Mouse (Mus musculus): Measurements from ENCODE around the gene Sirt4.
"Not testable (repeated sequence)": the region's sequence is repeated elsewhere in the genome, so short reads cannot be mapped to it uniquely, and the experiment has no call there.

The Sirt4 gene

GRCm38 (mm10) chr5:115483947-115484920, at the start of gene Sirt4:
TSS of gene Sirt4 (minus strand) at chr5:115484725.
- DNase-seq = peak; percentile 94

DNA sequence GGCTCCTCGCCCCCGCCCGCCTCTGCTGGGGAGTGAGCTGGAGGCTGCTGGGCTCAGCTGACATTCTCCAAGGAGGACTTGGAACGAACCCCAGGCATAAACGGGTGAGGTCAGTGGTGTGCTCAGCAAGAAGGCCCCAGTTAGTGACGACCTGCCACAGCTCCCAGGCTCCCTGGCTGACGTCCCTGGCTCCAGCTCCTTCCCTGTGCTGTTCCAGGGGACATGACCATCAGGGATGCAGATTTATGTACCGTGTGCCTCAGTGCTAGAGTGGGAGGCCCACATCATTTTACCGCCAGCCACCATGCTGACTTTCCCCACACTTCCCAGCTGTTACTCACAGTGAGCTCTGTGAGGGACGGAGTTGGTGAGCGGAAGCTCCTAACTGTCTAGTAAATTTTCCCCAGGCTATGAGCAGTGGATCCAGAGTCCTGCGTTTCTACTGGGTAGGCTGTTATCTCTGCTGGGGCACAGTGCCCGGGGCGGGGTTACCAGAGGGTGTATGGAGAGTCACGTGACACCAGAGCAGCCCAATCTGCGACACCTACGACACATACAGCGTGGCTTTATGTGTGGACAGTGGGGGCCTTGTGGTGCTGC, 47.2 kb upstream of the Sirt4 start:
- DNase-seq = peak; percentile 91

GRCm38 (mm10) chr5:115530447-115530809, 45.9 kb upstream of the Sirt4 start:
- peak; percentile 97 for DNase-seq

GRCm38 (mm10) chr5:115529742-115530446, 45.4 kb upstream of the Sirt4 start:
- peak; percentile 76 for DNase-seq

GRCm38 (mm10) chr5:115529364-115529741, 44.8 kb upstream of the Sirt4 start:
- peak; percentile 70 for DNase-seq

DNA sequence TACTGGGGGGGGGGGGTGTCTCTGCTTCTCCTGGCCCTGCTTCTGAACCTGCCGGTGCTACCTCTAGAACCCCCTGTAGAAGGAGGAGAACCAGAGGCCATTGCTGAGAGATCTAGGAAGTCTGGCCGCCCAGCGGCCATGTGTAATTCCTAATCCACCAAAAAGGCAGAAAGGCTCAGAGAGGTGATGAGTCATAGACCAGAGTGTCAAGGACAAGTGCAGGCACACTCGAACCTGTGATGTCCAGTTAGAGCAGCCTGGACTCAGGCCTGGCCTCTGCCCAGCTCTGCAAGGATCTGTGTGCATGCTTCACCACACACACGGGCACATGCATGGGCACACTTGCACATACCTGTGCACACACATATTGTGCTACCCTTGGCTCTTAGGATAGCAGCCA, 43.6 kb upstream of the Sirt4 start:
- DNase-seq = no peak

DNA sequence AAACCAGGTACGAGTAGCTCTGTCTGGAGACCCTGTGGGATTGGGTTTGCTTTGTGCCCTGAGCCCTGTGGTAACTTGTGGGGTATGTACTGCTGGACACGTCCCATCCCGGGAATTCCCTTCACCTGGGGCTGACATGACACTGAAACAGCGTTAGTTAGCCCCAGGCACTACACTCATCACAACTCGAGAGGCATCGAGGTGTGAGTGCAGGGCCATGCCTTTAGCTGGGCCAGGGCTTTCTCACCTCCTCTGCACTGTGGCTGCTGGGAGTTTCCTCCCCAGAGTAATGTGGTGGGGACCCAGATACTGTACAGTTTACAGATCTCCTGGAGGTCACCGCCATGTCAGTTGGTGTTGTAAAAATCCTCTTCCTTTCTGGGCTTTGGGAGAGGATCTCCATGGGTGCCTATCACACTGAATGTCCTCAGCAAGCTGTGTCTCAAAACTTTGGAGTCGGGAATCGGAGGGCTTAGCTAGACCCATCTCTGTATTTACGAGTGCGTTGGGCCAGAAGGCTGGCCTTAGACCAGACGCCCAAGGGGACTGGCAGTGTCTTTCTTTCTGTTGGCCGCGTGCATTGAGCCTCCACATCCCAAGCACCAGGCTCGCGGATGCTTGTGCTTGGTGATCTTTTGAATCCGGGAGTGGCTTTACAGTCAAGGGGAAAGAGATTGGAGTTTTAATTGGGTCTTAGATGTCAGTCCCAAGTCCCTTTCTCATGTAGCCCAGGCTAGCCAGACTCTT, 42.1 kb upstream of the Sirt4 start:
- no peak for DNase-seq

GRCm38 (mm10) chr5:115525943-115526342, 41.4 kb upstream of the Sirt4 start:
- peak; percentile 60 for DNase-seq

- DNase-seq = no peak
These were observed 40.9 kb upstream of the Sirt4 start for GRCm38 (mm10) chr5:115525416-115525815.

DNA sequence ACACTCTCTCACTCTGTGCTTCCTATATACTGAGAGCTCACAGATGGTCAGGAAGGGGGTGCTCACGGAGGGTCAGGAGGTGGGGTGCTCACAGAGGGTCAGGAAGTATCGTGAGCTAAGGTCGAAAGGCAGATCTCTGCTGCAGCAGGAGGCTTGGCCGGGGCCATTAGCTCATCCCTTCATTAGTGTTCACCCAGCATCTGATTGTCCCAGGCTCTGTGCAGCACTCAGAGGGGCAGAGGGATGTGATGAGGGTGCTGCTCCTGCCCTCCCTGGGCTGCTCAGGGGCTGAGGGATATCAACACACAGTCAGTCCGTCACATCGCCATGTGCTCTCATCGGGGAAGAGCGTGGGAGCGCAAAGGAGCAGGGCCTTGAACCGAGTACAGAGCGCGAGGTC, 39.9 kb upstream of the Sirt4 start:
- no peak for DNase-seq

- DNase-seq = no peak
These were observed 39.4 kb upstream of the Sirt4 start for GRCm38 (mm10) chr5:115523971-115524370.

GRCm38 (mm10) chr5:115522981-115523499, 38.5 kb upstream of the Sirt4 start:
- no peak for DNase-seq

GRCm38 (mm10) chr5:115522531-115522930, 38.0 kb upstream of the Sirt4 start:
- DNase-seq = no peak

DNA sequence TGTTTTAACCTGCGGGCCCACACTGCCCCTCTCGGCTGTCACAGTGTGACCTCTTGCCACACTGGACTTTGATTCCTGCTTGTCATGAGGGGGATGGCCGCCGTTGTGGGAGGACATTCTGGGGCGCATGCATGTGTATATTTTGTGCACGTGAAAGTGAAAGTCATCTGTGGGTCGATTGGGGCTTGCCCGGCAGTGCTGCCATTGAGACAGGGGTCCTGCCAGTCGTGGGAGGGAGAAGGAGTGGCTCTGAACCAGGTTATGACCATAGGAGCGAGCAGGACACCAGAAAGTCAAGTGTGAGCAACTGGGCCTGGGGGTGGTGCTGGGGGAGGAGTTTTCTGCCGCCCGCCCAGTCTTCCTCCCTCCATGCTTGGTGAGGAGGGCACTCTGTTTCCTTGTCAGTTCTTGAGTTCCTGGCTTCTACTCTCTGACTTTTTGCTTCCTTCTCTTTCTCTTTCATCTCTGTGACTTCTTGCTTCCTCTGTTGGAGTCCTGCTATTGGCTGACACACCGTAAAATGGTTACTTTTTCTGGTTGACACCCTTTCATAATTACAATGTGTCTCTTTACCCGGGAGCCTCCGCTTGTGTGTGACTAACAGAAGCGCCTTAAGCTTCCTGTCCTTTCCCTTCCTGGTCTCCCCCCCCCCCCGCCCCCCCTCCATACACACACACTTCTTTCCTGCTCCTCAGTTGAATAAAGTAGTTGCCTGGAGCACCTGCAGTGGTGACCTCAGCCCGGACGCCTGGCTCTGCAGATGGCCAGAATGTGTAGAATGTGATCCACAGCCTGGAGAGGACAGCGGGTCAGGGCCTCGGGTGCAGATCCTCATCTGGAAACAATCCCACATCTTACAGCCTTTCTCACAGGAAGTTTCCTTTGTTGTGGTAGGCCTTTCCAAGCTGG, 37.3 kb upstream of the Sirt4 start:
- DNase-seq = no peak

GRCm38 (mm10) chr5:115520325-115520869, 35.9 kb upstream of the Sirt4 start:
- DNase-seq = peak; percentile 60

DNA sequence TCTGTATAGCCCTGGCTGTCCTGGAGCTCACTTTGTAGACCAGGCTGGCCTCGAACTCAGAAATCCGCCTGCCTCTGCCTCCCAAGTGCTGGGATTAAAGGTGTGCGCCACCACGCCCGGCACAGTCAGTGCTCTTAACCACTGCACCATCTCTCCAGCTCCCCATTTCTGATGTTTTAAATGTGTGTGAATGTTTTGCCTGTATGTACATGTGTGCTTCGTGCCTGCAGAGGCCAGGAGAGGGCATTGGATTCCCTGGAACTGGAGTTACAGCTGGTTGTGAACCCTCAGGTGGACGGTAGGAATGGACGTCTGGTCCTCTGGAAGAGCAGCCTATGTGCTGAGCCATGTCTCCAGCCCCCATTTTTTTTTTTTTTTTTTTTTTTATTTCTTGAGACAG, 33.7 kb upstream of the Sirt4 start:
- DNase-seq = not testable (repeated sequence)

DNA sequence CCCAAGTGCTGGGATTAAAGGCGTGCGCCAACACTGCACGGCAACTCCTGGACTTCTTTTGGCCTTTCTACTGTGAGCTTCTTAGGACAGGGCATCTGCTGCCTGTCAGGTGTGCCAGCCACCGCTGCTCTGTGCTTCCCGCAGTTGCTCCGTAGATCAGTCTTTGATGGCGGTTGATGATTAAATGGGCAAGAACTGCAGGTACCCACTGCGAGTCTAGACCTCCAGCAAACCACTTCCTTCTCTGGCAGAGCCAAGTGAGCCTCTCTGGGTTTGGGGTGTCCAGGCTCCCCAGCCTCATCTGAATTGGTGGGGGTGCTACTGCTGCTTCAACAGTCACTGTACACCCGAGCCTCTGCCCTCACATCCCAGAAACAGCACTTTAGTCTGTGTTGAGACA, 33.0 kb upstream of the Sirt4 start:
- no peak for DNase-seq

- DNase-seq = no peak
These were observed 32.4 kb upstream of the Sirt4 start for GRCm38 (mm10) chr5:115516908-115517307.

DNA sequence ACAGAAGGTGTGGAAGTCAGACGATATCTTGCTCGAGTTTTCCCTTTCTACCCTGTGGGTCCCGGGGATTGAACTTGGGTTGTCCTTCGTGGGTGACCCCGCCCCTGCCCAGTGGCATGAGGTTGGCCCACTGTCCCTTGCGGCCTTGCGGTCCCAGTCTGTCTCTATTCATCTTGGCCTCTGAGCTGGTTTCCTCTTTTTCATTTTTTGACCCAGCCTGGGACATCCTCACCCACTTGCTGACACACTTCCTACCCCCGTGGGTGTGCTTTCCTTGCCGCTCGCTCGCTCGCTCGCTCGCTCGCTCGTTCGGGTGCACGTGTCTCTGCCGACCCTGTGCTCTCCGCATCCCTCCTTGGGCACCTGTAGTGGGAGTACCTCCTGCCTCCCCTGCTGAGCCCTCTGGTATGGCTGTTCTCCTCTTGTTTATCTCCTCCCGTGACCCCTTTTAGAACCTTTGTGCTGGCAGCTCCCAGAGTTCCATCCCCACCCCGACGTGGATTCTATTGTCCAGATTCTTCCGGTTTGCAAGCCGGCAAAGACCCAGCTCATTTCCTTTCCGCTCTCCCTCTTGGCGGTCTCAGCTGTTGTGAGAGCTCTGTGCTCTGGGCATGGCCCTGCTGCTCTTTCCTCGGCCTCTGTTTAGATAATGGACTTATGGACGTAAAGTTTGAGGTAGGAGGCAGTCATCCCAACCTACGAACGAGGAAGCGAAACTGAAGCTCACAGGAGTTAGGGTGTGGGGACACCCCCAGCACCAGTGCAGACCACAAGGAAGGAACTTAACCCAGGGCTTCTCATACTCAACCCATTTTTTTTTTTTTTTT, 31.8 kb upstream of the Sirt4 start:
- DNase-seq = no peak

DNA sequence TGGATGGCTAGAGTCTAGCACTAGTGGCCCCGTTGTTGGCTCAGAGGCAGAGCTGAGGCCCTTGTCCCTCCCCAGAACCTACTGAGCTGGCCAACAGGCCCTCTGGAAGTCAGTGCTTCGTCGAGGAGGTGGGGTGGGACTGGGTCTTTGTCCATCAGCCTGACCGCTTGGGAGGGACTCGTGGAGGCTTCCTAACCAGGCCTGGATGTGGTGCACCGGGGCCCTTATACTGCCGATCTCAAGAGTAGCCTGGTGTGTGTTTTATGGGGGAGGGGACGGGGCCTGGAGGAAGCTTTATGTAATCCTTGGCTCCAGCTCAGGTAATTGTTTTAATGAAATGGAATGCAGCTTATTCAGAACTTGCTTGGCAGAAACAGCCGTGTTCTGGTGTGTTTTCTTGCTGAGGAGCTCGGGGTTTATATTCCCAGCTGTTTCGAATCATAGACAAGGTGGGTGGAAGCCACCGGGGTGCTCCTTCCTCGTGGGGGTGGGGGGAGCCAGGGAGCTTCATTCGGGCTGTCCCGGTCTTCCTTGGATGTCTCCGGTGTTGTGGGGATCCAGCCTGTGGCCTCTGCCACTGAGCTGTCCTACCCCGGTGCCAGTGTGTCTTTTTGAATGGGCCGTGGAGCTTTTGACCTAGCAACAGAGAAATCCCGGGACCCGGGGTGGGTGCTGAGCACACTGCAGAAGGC, 30.5 kb upstream of the Sirt4 start:
- DNase-seq = peak; percentile 61

Measured in cerebellum, adult 9-11 months (tissue).